Mouse (Mus musculus) mouse embryonic stem cell (cell line): ENCODE measurements around the gene Otoa.

Source experiments
- in situ Hi-C, 2 experiments: fragments of 300-500 bp; cut with MboI; formaldehyde crosslinking; loops; 1 replicate in 1 of 2; 3 replicates in 1 of 2; pipeline ENCODE4 v1.14.3; 2019 to 2020; ENCODE audit warnings: low sequenced_read_pairs in 2 of 2, low pct_unique_long_range_greater_than_20kb in 1 of 2, mixed read lengths in 1 of 2; ENCODE audit not compliant: unreplicated experiment in 1 of 2

Gene Otoa

DNA sequence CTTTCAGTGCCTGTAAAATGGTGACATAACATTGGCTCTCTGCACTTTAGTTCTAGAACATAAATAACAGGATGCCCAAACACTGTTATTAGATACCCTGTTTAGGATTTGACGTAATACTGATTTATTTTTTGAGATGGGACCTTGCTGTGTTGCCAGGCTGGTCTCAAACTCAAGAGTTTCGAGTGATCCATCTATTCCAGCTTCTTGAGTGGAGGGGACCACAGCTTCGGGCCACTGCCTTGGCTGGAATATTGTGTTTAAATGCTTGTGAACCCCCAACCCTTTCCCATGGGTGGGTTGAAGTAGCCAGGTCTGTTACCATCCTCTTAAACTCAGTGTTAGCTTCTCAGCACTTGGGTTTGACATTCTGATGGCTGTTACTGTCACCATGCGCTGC, at the start of gene Otoa:
Otoa (plus strand) TSS at position 301 of the 400 bp plus-strand sequence.
- in situ Hi-C loops, result no loop called here

DNA sequence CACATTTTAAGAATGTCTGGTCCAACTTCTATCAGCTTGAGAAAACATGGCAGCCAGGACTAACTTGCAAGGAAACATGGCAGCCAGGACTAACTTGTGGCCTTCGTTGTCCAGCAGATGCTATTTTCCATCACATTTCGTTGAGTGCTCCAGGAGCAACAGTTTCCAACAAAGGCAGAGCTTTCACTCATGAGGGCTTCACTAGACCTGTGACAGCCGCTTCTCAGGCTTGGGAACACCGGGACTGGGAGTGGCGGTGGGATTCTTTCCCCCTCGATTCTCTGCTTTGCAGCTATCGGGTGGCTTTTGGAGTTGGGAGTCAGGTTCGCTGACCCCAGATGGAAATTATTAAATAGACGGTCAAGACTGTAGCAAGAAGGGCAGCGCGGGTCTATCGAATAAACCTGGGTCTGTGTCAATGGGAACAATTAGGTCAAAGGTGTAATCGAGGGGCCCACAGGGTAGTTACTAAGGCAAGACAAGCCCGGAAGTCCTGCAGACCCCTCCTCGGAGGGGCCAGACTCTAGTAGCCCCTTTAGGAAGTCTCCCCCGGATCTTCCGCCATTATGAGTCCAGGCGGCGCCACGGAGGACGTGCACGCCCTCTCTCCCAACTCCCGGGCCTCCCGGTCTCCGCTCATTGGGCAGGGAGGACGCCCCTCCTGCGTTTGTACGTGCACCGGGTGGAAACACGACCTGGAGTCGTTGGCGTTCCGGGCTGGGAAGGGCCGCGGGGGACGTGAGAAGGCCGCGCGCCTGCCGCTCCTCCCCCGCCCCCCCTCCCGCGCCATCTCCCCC, 47.4 kb upstream of the Otoa start, which contains the start of gene Mettl9:
Mettl9 (plus strand) TSS at position 590 of the 797 bp plus-strand sequence.
- in situ Hi-C loops, result no loop called here

DNA sequence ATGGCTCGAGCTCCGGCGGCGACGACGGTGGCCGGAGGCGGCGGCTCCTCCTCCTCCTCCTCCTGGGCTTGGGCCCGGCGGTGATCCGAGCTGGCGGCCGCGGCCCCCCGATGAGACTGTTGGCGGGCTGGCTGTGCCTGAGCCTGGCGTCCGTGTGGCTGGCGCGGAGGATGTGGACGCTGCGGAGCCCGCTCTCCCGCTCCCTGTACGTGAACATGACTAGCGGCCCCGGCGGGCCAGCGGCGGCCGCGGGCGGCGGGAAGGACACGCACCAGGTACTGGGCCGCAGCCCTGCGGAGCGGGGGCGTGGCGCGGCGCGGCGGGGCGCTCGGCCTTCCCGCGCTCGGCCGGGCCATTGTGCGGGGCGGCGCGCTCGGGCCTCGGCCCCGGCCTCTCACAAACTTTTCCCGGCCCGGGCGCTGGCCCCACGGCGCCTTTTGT, 46.7 kb upstream of the Otoa start:
- in situ Hi-C loops, result no loop called here

DNA sequence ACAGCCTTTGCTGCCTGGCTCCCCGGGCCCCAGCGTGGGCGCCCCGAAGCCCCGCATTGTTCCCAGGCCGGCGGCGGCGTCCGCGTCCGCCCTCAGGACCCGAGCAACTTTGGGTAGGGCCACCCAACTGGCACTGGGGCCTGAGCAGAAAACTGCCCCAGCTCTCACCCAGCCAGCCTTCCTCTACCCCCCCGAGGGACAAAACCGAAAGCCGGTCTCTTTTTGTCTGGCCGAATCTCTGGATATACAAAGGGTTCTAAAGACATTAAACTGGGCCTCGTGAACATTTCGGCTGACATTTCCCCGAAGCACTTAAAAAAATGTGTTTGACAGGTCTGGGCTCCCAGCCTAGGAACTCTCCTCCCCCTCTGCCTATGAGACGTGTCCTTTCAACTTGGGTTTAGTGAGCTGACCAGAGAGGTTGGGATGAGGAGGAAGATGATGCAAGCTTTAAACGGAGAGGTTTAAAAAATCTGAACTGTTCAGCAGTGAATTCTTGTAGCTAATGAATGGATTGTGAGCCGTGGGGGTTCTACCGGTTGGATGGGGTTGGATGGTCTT, 46.2 kb upstream of the Otoa start:
- in situ Hi-C loops, result no loop called here

DNA sequence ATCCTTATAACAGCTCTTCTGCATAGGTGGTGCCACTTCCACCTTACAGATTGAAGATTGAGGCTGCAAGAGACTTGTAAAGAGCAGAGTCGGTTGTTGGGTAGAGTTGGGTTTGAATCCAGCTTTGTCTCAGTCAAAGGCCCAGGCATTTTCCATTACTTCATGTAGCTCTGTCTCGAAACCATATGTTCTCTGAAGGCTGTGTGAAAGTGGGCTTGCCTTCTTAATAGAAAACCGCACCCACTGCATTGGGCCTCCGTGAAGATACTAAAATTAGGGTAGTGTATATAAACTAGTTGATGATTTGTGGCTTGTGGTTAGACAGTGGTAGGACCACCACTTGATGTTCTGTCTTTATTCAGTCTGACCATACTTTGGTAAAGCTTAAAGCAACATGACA, 40.9 kb upstream of the Otoa start:
- in situ Hi-C loops, result no loop called here

DNA sequence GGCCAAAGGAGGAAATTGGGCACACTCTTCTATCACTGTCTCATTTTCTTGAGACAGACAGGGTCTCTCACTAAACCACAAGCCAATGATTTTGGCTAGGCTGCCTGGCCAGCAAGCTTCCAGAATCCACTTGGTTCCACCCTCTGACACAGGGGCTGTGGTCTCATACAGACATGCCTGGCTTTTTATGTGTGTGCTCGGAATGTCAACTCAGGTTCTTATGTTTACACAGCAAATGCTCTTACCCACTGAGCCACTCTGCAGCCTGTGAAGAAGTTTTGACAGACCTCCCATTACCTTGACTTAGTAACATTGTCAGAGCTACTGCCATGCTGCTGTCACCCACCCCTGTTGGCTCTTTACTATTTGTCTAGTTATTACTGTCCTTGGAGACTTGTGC, 39.5 kb upstream of the Otoa start:
- in situ Hi-C loops, result no loop called here

DNA sequence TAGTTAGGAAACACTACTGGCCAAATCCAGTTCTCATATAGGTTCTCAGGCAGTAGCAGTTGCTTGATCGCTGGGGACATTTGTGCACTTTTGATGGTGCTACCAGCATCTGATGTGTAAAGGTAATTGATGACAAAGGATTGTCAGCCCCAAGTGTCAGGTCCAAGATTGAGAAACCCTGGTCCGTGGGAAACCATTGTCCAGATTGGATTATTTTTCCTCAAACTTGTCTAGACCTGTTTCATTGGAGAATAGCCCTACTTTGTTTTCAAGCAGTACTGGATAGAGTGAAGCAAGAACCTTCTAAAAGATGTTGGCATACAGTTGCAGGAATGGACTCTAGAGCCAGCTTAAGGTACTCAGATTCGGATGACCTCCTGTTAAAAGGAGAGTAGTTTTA, 38.4 kb upstream of the Otoa start:
- in situ Hi-C loops, result no loop called here

DNA sequence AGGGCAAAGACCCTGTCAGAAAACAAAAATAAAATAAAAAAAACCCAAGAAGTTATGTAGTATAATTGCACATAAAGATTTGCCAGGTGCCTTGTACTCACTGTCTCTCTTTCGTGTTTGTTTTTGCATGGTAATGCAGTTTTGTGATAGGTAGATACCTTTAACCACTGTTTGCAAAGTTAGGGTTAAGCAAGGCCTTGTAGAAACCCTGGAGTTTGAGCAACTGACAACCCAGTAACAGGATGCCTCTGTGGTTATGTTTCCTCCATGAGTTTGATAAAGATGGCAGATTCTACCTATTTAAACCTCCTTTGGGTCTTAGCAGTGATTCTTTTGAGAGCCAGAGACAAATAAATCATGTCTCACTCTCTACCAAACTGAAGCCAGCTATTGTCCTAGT, 37.9 kb upstream of the Otoa start:
- in situ Hi-C loops, result no loop called here

DNA sequence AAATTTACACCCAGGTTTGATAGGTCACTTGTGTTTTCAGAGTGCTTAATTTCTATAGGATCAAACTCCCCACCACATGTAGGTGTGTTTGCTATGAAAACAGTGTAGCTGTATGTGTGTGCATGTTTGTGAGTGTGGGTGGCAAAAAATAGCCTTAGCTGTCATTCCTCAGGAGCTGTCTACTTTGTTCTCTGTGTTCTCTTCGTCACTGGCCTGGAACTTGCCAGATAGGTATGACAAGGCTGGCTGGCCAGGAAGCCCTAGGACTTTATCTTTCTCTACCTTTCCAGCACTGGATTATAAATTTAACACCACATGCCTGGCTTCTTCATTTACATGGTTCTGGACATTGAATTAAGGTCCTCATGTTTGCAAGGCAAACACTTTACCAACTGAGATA, 37.2 kb upstream of the Otoa start:
- in situ Hi-C loops, result no loop called here

DNA sequence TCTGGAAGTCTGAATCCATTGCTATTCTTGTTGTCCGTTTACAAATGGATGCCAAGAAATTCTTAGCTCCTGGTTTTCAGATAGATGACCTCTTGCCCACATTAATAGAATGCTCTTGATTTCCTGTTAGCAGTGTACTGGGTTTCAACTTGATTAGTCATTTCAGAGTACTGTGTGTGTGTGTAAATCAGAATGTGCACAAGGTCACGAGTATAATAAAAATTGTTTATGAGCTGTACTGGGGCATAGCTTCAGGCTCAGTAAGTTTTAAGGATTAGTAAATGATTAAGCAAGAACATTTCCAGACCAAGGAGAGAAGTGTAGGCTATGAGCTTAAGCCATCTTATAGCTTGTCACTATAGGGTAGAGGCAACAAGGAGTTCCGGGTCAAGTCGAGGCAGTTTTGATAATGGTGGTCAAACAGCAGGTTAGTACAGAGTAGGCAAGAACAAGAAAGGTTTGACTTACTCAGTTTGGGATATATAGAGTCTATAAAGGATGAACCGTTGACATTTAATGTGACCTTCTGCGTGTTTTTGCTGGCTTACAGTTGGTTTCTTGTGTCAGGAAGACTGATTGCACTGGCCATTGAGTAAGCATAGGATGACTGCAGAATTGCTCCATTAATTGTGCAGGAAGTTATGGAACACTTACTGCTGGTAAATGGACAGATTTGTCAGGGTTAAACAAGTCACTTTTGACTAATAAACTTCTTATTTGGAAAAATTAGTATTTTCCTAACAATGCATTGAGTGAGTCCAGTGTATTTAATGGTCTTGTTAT, 35.6 kb upstream of the Otoa start:
- in situ Hi-C loops, result no loop called here

DNA sequence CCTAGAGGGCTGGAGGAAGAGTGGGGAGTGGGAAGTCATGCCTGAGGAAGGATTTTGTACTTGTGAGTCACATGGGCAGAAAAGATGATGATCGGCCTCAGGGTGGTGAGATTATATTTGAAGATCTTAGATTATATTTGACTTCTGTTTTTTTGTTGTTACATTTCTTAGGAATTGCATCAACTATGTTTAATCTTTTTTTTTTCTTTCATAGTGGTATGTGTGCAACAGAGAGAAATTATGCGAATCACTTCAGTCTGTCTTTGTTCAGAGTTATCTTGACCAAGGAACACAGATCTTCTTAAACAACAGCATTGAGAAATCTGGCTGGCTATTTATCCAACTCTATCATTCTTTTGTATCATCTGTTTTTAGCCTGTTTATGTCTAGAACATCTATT, 33.8 kb upstream of the Otoa start:
- in situ Hi-C loops, result no loop called here

DNA sequence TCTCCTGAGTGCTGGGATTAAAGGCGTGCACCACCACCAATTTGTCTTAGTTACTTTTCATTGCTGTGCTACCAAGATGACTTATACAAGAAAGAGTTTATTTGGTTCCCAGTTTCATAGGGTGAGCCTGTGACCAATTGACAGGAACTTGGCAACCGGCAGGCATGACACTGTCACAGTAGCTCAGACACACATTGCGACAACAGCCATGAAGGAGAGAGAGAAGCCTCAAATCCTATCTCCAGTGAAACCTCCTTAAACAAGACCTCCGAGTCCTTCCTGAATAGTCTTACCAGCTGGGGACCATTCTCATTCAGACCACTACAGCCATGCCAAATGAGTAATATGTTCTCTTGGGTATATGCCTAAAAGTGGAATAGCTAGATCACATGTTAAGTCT, 28.4 kb upstream of the Otoa start:
- in situ Hi-C loops, result no loop called here

DNA sequence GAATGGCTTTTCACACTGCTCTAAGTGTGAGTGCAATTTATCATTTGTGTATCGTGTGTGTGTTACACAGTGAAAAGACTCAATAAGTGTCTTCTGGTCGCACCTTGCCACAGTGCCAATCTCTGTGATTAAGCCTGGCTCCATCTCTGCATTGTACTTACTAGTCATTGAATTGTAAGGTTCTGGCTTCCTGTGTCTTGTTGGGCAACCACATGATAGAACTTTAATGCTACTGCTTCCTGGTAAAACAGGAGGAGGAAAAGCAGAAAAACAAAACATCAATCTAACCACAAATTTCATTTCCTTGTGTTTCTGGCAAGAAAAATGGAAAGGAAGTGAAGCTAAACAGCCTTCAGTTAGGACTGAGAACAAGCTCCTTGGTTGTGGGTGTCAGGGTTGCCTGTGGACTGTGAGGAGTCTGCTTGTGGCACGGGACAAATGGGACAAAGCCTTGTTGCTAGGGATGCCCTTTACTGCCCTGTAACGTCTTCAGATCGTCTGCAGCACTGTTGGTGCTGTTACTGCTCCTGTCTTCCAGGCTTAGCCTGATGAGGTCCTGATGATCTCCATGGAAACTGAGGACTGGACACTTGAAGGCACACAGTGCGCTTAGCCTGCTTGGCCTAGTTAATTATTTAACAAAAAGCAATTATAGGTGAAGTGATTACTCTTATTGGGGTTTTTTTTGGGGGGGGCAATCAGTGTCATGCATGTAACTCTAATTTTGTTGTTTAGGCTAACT, 21.8 kb upstream of the Otoa start:
- in situ Hi-C loops, result no loop called here

DNA sequence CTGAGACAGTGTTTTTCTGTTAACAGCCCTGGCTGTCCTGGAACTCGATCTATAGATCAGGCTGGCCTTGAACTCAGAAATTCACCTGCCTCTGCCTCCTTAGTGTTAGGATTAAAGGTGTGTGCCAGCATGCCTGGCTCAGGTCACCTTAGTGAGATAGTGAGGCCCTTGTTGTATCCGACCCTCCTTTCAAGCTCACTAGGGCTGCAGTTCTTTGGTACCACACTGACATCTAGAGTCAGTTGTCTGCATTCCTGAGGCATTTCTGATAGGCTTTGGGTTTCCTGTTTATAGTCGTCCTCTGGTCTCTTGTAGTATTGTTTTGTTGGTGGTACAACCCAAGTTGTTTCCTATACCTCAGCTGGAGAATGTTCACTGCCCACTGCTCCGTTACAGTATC, 17.1 kb upstream of the Otoa start:
- in situ Hi-C loops, result no loop called here

DNA sequence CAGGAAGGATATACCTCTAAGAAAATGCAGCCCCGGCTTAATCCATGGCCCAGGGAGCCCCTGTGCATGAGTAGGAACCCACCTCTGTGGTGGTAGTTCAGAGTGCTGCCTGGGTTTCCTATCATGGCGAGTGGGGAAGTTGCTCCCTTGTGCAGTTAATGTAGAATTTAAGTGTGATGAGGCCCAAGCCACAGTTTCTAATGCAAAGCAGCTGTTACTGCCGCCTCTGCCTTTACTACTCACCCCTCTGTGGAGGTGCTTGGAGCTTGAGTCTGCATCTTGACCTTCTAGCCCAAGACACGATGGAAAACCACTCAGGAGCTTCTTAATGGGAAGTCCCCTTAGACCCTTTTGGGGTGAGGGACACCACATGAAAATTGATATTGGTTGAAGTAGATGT, 10.2 kb upstream of the Otoa start:
- in situ Hi-C loops, result no loop called here

DNA sequence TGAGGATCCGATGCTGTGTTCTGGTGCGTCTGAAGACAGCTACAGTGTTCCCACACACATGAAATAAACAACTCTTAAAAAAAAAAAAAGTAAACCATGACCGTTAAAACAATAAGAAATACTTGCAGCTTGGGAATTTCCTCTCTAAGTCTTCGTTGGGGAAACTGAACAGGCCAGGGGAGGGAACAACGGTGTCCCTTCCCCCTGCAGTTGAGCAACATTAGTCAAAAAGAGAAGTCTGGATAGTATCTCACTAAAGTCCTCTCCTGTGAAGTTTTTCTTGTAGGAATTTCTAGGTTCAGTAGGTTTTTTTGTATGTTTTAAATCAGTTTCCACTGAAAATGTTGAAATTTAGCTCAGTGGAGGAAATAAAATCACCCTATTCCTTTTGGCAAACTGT, 8.9 kb upstream of the Otoa start:
- in situ Hi-C loops, result no loop called here

DNA sequence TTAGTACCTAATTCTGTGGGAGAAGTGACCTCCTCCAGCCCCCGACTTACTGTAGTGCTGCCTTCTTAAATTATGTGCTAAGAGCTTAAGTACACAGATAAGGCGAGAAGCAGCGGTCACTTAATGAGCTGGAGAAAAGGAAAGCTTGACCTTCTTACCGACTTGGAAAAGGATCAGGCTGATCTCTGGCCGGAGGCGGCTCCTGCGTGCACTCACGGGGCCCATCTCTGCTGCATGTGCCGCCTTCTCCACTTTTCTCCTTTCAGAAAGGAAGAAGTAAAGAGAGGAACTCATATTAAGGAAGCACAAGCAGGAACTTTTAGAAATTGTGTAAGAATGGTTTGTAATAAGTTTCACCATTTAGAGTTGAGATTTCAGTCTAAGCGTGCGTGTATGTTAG, 7.2 kb upstream of the Otoa start, which contains the start of gene Igsf6:
Igsf6 (minus strand) TSS at position 292 of the 400 bp plus-strand sequence.
- in situ Hi-C loops, result no loop called here

DNA sequence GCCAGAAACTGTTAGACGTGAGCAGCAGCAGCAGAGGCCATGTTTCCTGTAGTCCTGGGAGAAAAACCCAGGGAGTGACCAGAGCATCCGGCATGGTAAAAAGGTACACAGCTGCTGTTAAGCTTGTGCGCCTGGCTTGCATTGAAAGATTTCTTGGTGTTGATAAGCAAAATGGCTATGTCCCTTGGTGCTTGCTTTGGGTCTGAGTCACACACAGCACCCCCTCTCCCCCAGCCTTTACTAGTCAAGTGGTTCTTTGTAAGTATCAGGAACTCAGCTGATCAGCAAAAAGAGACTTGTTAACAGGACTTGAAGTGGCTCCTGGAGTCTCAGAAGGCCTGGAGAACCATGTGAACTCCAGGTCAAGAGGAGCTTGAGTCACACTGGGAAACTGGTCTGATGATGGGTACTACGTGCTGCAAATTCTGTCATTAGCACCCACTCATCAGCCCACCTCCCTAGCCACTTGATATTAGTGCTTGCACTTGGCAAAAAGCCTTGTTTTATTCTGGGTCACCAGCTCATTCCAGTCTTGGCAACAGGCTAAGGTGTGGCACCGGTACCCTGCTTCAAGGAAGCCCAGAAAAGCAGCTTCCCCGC, 6.5 kb upstream of the Otoa start:
- in situ Hi-C loops, result no loop called here
